Mouse (Mus musculus) limb, embryonic 15.5 days (tissue): Measurements from ENCODE around the gene Atp5f1. TPM values are rescaled to one million over a fixed set of nuclear protein-coding genes. Genes with fewer than 3 reads are reported as not detected.
"Not testable (repeated sequence)": the region's sequence is repeated elsewhere in the genome, so short reads cannot be mapped to it uniquely, and the experiment has no call there.

Source experiments
- ATAC-seq: fragments of 200-750 bp; cut with Nextera tagmentation; 2 replicates; pipeline ENCODE4 v1.8.0; 2017; ENCODE audit warnings: low read depth, moderate TSS enrichment; ENCODE audit not compliant: insufficient number of reproducible peaks, low FRiP score, low TSS enrichment
- H3K27ac ChIP-seq: fragments of 300-500 bp; sonication (generic); 2 replicates; pipeline ENCODE4 v1.5.1; 2015; ENCODE audit warnings: moderate library complexity, mild to moderate bottlenecking, inconsistent platforms
- H3K27me3 ChIP-seq: fragments of 300-500 bp; sonication (generic); 2 replicates; pipeline ENCODE4 v1.6.1; 2015; ENCODE audit warnings: inconsistent platforms
- H3K36me3 ChIP-seq: fragments of 300-500 bp; sonication (generic); 2 replicates; pipeline ENCODE4 v1.6.1; 2015; ENCODE audit warnings: inconsistent platforms
- H3K4me1 ChIP-seq: fragments of 300-500 bp; sonication (generic); 2 replicates; pipeline ENCODE4 v1.6.1; 2015; ENCODE audit warnings: inconsistent platforms
- H3K4me2 ChIP-seq: fragments of 300-500 bp; sonication (generic); 2 replicates; pipeline ENCODE4 v1.6.1; 2015; ENCODE audit warnings: mild to moderate bottlenecking, inconsistent platforms
- H3K4me3 ChIP-seq: fragments of 300-500 bp; sonication (generic); 2 replicates; pipeline ENCODE4 v1.5.1; 2015; ENCODE audit warnings: mild to moderate bottlenecking, inconsistent platforms
- H3K9ac ChIP-seq: fragments of 300-500 bp; sonication (generic); 2 replicates; pipeline ENCODE4 v1.6.1; 2015; ENCODE audit warnings: inconsistent platforms
- H3K9me3 ChIP-seq: fragments of 300-500 bp; sonication (generic); 2 replicates; pipeline ENCODE4 v1.6.1; 2016; ENCODE audit warnings: inconsistent platforms
- WGBS: fragments of 180-500 bp; shearing (Covaris S2); methylation state at CpG from one replicate; pipeline ENCODE4 v1.1.7; 2015; 5-methylcytosine and 5-hydroxymethylcytosine counted together
- polyA plus RNA-seq: library from polyadenylated mRNA; unstranded; fragments of >200 nt; fragmentation: Nextera tagmentation; extraction: Ambion mirVana; gene quantifications from 2 replicates; pipeline ENCODE4 v1.2.1, GENCODE M21; 2015

The Atp5f1 gene
- 391 and 421 TPM in 2 replicates for polyA plus RNA-seq

DNA sequence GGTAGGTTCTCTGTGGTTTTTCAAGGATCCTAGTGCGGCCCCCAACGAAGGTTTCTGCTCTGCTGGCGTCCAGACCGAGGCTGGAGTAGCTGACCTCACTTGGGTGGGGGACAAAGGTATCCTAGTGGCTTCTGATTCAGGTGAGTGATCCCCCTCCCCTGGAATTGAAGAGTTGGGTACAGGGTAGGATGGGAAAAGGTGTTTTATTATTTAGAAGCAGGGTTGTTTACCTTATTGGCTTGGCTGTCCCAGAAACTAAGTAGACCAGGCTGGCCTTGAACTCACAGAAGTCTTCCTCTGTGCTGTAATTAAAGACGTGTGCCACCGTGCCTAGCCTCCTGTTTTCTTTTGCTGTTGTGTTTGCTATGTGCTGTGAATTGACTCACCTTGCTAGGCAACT lies at the start of gene Atp5f1:
TSS of gene Atp5f1 (minus strand) at position 101 of the 400 bp plus-strand sequence.
- WGBS, result 9% methylated on average over 6 of the region's 6 CpGs

DNA sequence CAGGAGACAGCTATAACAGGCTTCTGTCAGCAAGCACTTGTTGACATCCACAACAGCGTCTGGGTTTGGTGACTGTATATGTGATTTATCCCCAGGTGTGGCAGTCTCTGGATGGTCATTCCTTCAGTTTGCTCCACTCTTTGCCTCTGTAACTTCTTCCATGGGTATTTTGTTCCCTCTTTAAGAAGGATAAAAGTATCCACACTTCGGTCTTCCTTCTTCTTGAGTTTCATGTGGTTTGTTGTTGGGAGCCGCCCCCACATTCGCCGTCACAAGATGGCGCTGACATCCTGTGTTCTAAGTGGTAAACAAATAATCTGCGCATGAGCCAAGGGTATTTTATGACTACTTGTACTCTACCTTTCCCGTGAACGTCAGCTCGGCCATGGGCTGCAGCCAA lies 43.5 kb upstream of the Atp5f1 start:
- not testable (repeated sequence) for H3K4me2 ChIP-seq, H3K4me1 ChIP-seq, H3K9ac ChIP-seq, H3K36me3 ChIP-seq, H3K27me3 ChIP-seq, ATAC-seq, H3K27ac ChIP-seq, H3K4me3 ChIP-seq, H3K9me3 ChIP-seq
- WGBS, result 58% methylated on average over 10 of the region's 10 CpGs

More for the DNA sequence above, at the start of gene Atp5f1:
- no peak for ATAC-seq
- Histone ChIP-seq H3K4me2 (peak within 1 kb of the TSS; percentile 66), H3K9ac (peak within 1 kb of the TSS; percentile 97), H3K27ac (peak within 1 kb of the TSS; percentile 88), H3K4me3 (peak within 1 kb of the TSS; percentile 96), H3K9me3 (no peaks in the 10 kb centered on the region), H3K36me3 (peaks cover 47% of the 10 kb centered on the region), H3K4me1 (peaks cover 20% of the 10 kb centered on the region), H3K27me3 (no peaks in the 10 kb centered on the region)

DNA sequence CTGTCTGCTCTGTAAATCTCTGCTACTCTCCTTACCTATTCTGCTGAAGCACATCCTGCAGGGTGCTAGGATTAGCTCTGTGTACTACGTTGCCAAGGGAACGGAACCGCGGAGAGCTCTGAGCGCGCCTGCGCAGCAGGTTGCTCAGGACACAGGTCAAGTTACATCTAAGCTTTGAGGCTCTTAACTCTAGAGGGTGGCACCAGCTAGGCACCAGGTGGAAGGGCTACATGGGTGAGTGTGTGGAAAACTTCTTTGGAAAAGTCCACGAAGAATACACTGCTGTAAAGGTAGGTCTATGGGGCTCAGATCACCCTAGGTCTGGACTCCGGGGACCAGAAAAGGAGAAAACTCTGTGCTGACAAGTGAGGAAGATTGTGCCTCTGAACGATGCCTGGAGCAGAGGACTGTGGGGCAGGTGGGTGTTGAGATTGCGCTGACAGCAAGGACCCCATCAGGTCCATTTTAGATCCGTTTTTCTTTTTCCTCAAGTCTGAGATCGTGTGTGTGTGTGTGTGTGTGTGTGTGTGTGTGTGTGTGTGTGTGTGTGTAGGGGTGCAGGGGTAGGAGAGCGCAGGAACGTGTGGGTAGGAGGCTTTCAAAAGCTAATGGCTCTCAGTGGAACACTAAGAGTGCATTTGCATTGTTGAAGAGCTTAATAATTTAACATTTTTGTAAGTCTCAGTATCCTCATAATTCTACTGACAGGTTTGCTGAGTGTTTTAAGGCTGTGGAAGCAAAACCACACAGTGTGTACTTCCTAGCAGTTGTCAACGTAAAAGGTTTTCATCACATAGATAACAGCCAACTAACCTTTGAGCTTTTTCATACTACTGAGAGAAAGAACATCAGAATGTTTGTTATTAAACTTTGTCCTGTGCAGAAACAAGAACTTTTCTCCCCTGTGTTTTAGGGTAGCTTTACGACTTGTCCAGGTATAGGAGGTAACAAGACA lies 41.8 kb upstream of the Atp5f1 start:
- no peaks in the 10 kb centered on the region for H3K27me3 ChIP-seq
- H3K9ac ChIP-seq, result no peak overlapping the region
- WGBS, result 20% methylated on average over 17 of the region's 17 CpGs
- 0 out of 2 replicates have a peak, but pooled peaks have one; percentile 55 for ATAC-seq
- H3K36me3 ChIP-seq, result no peaks in the 10 kb centered on the region
- H3K4me2 ChIP-seq, result peak overlapping the region; percentile 30
- H3K27ac ChIP-seq, result no peak overlapping the region
- peaks cover 5% of the 10 kb centered on the region; the same call in 1 of the 2 replicates for H3K4me1 ChIP-seq
- no peaks in the 10 kb centered on the region for H3K9me3 ChIP-seq
- H3K4me3 ChIP-seq, result no peak overlapping the region

DNA sequence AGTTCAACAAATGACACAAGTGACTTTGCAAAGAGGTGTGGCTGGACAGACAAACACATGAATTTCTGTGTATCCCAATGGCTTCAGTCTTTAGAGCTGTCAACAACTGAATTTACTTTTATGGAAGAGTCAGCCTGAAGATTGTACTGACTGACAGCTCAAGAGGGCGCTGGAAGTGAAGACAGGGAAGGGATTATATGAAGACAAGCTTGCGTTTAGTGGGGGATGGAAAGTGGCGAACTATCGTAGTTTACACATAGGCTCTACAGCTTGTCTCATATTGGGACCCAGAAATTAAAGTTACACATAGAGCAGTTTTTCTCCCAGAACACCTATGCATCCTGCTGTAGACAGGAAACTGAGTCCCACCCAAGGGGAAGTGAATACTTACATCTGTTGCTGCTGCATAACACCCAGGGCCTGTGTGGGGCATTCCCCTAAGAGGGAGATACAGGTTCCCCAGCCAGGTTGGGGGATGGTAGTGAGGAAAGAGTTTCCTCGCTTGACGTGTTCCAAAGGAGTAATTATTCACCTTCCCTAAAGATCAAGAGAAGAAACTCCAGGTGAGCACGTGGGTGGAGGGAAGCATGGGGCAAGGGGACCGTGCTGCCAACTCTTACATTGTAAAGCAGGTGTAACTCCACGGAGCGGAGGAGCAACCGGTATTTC lies 40.9 kb upstream of the Atp5f1 start:
- no peak overlapping the region for H3K4me3 ChIP-seq
- WGBS, result 16% methylated on average over 11 of the region's 11 CpGs

DNA sequence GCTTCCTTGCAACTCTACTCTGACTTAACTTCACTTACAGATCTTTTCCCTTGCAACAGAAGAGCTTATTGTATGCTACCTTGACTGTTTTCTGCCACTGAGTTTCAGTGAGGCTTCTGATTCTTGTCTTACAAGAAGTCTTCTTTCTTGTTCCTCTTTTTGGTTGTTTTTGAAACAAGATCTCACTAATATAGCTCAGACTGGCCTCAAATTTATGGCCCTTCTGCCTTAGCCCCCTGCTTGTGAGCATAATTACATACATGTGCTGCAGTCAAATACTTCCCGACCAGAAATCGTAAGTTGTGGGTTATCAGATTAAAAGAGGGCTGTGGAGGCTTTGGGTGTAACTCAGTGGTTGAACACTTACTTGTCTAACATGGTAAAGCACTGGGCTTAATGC lies 34.8 kb upstream of the Atp5f1 start:
- Histone ChIP-seq H3K9me3 (no peaks in the 10 kb centered on the region), H3K9ac (no peak overlapping the region), H3K27me3 (no peaks in the 10 kb centered on the region), H3K36me3 (no peaks in the 10 kb centered on the region), H3K27ac (no peak overlapping the region), H3K4me2 (no peak overlapping the region), H3K4me3 (no peak overlapping the region), H3K4me1 (no peaks in the 10 kb centered on the region)
- 13% methylated on average over 2 of the region's 2 CpGs for WGBS
- no peak for ATAC-seq

More for the DNA sequence above, 40.9 kb upstream of the Atp5f1 start:
- H3K9ac ChIP-seq, result no peak overlapping the region
- no peak overlapping the region for H3K27ac ChIP-seq
- H3K4me2 ChIP-seq, result peak overlapping the region; percentile 30
- ATAC-seq, result no peak
- H3K36me3 ChIP-seq, result no peaks in the 10 kb centered on the region
- H3K4me1 ChIP-seq, result peaks cover 5% of the 10 kb centered on the region; the same call in 1 of the 2 replicates
- H3K9me3 ChIP-seq, result no peaks in the 10 kb centered on the region
- H3K27me3 ChIP-seq, result no peaks in the 10 kb centered on the region

DNA sequence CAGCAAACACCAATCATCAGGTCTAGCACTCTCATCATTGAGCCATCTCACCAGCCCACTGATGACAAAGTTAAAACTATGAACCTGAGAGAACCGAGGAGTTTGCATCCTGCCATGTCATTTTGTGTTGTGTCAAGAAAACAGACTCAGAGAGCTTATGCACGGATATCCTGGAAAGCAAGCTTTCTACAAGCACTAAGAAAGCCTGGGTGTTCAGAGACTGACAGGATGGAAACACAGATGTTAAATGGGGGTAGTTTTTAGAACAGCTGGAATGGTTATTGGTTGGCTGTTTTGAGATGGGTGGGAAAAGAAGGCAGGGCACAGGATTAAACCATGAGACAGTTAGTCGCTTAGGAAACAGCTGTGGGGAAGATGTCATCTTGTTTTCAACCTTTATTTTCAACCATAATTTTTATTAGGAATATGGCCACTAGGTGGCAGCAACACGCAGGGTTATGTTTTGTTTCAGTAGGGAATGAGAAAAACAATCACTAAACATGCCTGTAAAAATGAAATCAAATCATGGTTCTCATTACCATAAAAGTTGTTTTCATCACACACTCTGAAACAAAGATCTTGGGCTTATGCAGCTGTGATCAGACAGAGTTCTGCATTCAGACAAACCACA lies 31.9 kb upstream of the Atp5f1 start:
- Histone ChIP-seq H3K36me3 (no peaks in the 10 kb centered on the region), H3K4me1 (no peaks in the 10 kb centered on the region), H3K4me2 (no peak overlapping the region), H3K9me3 (no peaks in the 10 kb centered on the region), H3K27ac (no peak overlapping the region), H3K27me3 (no peaks in the 10 kb centered on the region), H3K9ac (no peak overlapping the region), H3K4me3 (no peak overlapping the region)
- WGBS, result 27% methylated on average over 4 of the region's 4 CpGs
- ATAC-seq, result no peak

DNA sequence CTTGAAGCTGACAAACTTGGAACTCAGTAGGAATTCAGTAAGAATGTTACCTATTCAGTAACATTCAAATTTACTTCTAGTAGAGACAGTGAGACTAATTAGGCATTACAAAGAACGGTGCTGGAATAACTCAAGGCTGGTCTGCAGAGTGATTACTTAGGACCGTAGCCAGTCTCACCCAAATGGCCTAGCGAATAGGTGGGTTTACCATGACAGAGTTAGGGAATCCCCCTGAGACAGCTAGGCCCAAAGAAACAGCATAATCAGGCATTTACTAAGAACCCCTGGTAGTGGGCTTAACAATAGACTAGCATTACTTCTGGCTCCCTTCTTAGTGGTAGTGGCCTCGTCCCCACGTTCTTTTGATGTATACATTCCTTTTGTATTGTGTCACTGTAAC lies 29.7 kb upstream of the Atp5f1 start:
- H3K4me3 ChIP-seq, H3K9me3 ChIP-seq, H3K27ac ChIP-seq, H3K4me1 ChIP-seq, ATAC-seq, H3K36me3 ChIP-seq, H3K9ac ChIP-seq, H3K27me3 ChIP-seq, H3K4me2 ChIP-seq: not testable (repeated sequence)
- WGBS, result 61% methylated on average over 5 of the region's 5 CpGs

DNA sequence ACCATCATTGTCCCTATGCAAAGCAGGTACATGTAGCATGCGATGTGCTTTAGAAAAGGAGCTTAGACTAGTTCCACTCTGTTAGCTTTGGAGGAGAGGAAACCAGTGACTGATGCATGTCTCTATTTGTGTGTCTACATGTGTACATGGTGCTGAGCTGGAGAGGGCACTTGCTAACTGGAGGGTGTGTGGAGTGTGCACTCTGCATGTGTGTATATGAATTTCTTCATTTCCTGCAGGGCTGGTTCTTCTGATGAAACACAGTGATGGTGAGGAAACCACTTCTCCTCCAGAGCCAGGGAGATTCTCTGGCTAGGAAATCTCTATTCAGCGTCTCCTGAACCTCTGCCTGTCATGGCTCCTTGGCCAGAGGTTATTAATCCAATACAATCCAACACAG lies 14.3 kb upstream of the Atp5f1 start:
- ATAC-seq, result no peak
- Histone ChIP-seq H3K36me3 (peaks cover 10% of the 10 kb centered on the region), H3K9me3 (no peaks in the 10 kb centered on the region), H3K4me3 (no peak overlapping the region), H3K9ac (no peak overlapping the region), H3K4me1 (no peaks in the 10 kb centered on the region), H3K27me3 (no peaks in the 10 kb centered on the region), H3K4me2 (no peak overlapping the region), H3K27ac (no peak overlapping the region)
- 80% methylated on average over 2 of the region's 2 CpGs for WGBS

DNA sequence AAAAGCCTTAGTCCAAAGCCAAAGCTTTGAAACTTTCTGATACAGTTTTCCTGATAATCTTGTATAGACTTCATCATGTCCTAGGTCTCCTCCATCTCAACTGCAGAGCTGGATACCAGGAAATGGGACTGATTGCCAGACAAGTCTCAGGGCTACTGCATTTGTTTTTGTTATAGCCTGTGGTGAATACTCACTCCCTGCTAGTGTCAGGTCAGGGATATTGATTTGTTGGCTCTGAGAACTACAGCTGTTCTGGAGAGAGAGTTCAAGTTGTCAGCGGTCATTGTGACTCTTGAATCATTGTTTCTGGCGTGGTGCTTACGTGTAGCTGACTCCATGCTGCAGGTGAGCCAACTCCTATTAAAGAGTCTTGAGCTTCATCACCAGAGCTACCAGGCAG lies 13.5 kb upstream of the Atp5f1 start, which contains the start of gene Ovgp1:
TSS of gene Ovgp1 (plus strand) at position 301 of the 400 bp plus-strand sequence.
- no peak within 1 kb of the TSS for H3K4me3 ChIP-seq
- 77% methylated on average over 3 of the region's 3 CpGs for WGBS

DNA sequence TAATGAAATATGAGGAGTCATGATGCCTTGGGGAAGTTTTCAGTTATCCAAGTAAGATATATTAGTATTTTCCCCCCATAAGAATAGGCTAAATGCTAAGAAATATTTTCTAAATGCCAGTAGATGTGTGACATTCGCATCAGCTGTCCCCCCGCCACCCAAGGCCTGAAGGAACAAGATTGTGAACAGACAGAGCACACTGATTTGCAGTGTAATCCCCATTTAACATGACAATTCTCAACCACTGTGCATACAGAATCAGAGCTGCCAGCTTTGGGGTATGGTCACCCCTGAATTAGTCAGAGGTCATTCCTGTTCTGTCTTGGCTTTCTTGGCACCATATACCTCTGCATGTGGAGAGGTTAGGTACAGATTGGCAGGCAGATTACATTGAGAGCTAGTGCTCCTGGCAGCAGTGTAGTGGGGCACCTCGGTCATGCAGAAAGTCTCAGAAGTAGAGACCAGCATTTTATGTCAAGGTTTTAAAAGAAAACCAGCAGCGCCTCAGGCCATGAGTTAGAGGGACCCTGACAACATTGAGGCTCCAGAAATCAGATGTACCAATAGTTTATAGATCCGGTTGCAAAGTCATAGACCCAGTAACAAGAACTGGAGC lies 12.0 kb upstream of the Atp5f1 start:
- Histone ChIP-seq H3K9ac (no peak overlapping the region), H3K36me3 (peaks cover 28% of the 10 kb centered on the region), H3K4me2 (no peak overlapping the region), H3K9me3 (no peaks in the 10 kb centered on the region), H3K4me1 (no peaks in the 10 kb centered on the region), H3K27me3 (no peaks in the 10 kb centered on the region), H3K4me3 (no peak overlapping the region), H3K27ac (no peak overlapping the region)
- 84% methylated on average over 5 of the region's 5 CpGs for WGBS
- ATAC-seq, result no peak

More for the DNA sequence above, 13.5 kb upstream of the Atp5f1 start, which contains the start of gene Ovgp1:
- Histone ChIP-seq H3K9me3 (no peaks in the 10 kb centered on the region), H3K36me3 (peaks cover 16% of the 10 kb centered on the region), H3K27ac (no peak within 1 kb of the TSS), H3K27me3 (no peaks in the 10 kb centered on the region), H3K9ac (no peak within 1 kb of the TSS), H3K4me1 (no peaks in the 10 kb centered on the region), H3K4me2 (no peak within 1 kb of the TSS)
- no peak for ATAC-seq

DNA sequence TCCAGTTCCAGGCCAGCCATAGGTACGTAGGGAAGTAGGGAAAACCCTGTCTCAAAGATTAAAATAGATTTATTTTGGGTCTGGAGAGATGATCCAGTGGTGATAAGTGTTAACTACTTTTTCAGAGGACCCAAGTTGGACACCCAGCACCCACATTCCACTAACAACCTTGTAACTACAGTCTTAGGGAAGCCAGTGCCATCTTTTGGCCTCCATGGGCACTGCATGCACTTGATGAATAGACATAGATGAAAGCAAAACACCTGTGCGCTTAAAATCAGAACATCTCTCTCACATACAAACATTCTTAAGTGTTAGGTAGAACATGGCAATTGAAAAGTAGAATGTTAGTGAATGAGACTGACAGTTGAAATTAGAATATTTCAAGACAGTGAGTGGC lies 801 bp upstream of the Atp5f1 start:
- ATAC-seq, result no peak
- H3K9me3 ChIP-seq, result no peaks in the 10 kb centered on the region
- peak overlapping the region; percentile 96 for H3K4me3 ChIP-seq
- peaks cover 52% of the 10 kb centered on the region for H3K36me3 ChIP-seq
- no peak overlapping the region for H3K9ac ChIP-seq
- H3K27ac ChIP-seq, result no peak overlapping the region
- H3K27me3 ChIP-seq, result no peaks in the 10 kb centered on the region
- WGBS, result 96% methylated on average over 2 of the region's 2 CpGs
- H3K4me2 ChIP-seq, result peak overlapping the region; percentile 66; the same call in 1 of the 2 replicates
- peaks cover 20% of the 10 kb centered on the region for H3K4me1 ChIP-seq
